Mouse (Mus musculus): Measurements from ENCODE around the gene Mfsd4b5.
"Not testable (repeated sequence)": the region's sequence is repeated elsewhere in the genome, so short reads cannot be mapped to it uniquely, and the experiment has no call there.

The Mfsd4b5 gene

GRCm38 (mm10) chr10:39986466-39986865 is at the start of gene Mfsd4b5:
Mfsd4b5 (minus strand) TSS chr10:39986646.
- no peak for DNase-seq (ENCODE audit: low spot score in 2 of 2)

- DNase-seq (ENCODE audit: low spot score in 2 of 2): peak in 1 of 2 experiments; percentile 48
Measured at GRCm38 (mm10) chr10:40034956-40035355, 48.5 kb upstream of the Mfsd4b5 start.

GRCm38 (mm10) chr10:40032897-40033296 is 46.5 kb upstream of the Mfsd4b5 start:
- peak in 1 of 2 experiments; percentile 26 for DNase-seq (ENCODE audit: low spot score in 2 of 2)

- DNase-seq (ENCODE audit: low spot score in 2 of 2): peak in 1 of 2 experiments; percentile 28
Measured at GRCm38 (mm10) chr10:40030716-40031115, 44.3 kb upstream of the Mfsd4b5 start.

GRCm38 (mm10) chr10:40029610-40030009 is 43.2 kb upstream of the Mfsd4b5 start:
- peak in 1 of 2 experiments; percentile 14 for DNase-seq (ENCODE audit: low spot score in 2 of 2)

- DNase-seq (ENCODE audit: low spot score in 2 of 2): peak in 1 of 2 experiments; percentile 37
Measured at GRCm38 (mm10) chr10:40028091-40028490, 41.6 kb upstream of the Mfsd4b5 start.

- DNase-seq (ENCODE audit: low spot score in 2 of 2): peak in 1 of 2 experiments; percentile 25
Measured at GRCm38 (mm10) chr10:40026546-40026945, 40.1 kb upstream of the Mfsd4b5 start.

GRCm38 (mm10) chr10:40025560-40025959 is 39.1 kb upstream of the Mfsd4b5 start:
- no peak for DNase-seq (ENCODE audit: low spot score in 2 of 2)

GRCm38 (mm10) chr10:40024554-40025428 is 38.3 kb upstream of the Mfsd4b5 start, which contains the start of gene Mfsd4b1:
Mfsd4b1 (minus strand) TSS chr10:40025268.
- peak; percentile 45 to 70 for DNase-seq (ENCODE audit: low spot score in 2 of 2)

GRCm38 (mm10) chr10:40020401-40020800 is 34.0 kb upstream of the Mfsd4b5 start:
- peak in 1 of 2 experiments; percentile 42 for DNase-seq (ENCODE audit: low spot score in 2 of 2)

- DNase-seq (ENCODE audit: low spot score in 2 of 2): peak in 1 of 2 experiments; percentile 22
Measured at GRCm38 (mm10) chr10:40019492-40019891, 33.0 kb upstream of the Mfsd4b5 start.

- no peak for DNase-seq (ENCODE audit: low spot score in 2 of 2)
Measured at GRCm38 (mm10) chr10:40018261-40018860, 31.9 kb upstream of the Mfsd4b5 start.

- no peak for DNase-seq (ENCODE audit: low spot score in 2 of 2)
Measured at GRCm38 (mm10) chr10:40009591-40009990, 23.1 kb upstream of the Mfsd4b5 start.

GRCm38 (mm10) chr10:40008847-40009246 is 22.4 kb upstream of the Mfsd4b5 start:
- not testable (repeated sequence) for DNase-seq (ENCODE audit: low spot score in 2 of 2)

- no peak for DNase-seq (ENCODE audit: low spot score in 2 of 2)
Measured at GRCm38 (mm10) chr10:40007953-40008352, 21.5 kb upstream of the Mfsd4b5 start.

- DNase-seq (ENCODE audit: low spot score in 2 of 2): no peak
Measured at GRCm38 (mm10) chr10:40006963-40007362, 20.5 kb upstream of the Mfsd4b5 start.

- no peak for DNase-seq (ENCODE audit: low spot score in 2 of 2)
Measured at GRCm38 (mm10) chr10:40000746-40001145, 14.3 kb upstream of the Mfsd4b5 start.

GRCm38 (mm10) chr10:39991155-39991554 is 4.7 kb upstream of the Mfsd4b5 start:
- no peak for DNase-seq (ENCODE audit: low spot score in 2 of 2)

- DNase-seq (ENCODE audit: low spot score in 2 of 2): no peak
Measured at GRCm38 (mm10) chr10:39982604-39983003, 3.8 kb downstream of the Mfsd4b5 start.

GRCm38 (mm10) chr10:39978231-39978630 is 8.2 kb downstream of the Mfsd4b5 start:
- DNase-seq (ENCODE audit: low spot score in 2 of 2): no peak

- DNase-seq (ENCODE audit: low spot score in 2 of 2): no peak
Measured at GRCm38 (mm10) chr10:39977346-39977745, 9.1 kb downstream of the Mfsd4b5 start.

- DNase-seq (ENCODE audit: low spot score in 2 of 2): no peak
Measured at GRCm38 (mm10) chr10:39975771-39976170, 10.7 kb downstream of the Mfsd4b5 start.

- no peak for DNase-seq (ENCODE audit: low spot score in 2 of 2)
Measured at GRCm38 (mm10) chr10:39974982-39975381, 11.5 kb downstream of the Mfsd4b5 start.
